Mouse (Mus musculus) layer of hippocampus, postnatal 36 days (tissue): ENCODE results near the gene Card10. TPM values are rescaled to one million over a fixed set of nuclear protein-coding genes. Genes with fewer than 3 reads are reported as not detected.

Source experiments
- DNase-seq, 2 experiments: peaks; one replicate each; pipeline ENCODE4 v3.0.0; 2022
- total RNA-seq, 2 experiments: library from RNA; stranded (reverse); gene quantifications; 2 replicates each; pipeline ENCODE4 v1.2.3; 2021

Card10 gene
- total RNA-seq, 2 experiments from 2014 or later = 5.1 to 5.8 TPM

DNA sequence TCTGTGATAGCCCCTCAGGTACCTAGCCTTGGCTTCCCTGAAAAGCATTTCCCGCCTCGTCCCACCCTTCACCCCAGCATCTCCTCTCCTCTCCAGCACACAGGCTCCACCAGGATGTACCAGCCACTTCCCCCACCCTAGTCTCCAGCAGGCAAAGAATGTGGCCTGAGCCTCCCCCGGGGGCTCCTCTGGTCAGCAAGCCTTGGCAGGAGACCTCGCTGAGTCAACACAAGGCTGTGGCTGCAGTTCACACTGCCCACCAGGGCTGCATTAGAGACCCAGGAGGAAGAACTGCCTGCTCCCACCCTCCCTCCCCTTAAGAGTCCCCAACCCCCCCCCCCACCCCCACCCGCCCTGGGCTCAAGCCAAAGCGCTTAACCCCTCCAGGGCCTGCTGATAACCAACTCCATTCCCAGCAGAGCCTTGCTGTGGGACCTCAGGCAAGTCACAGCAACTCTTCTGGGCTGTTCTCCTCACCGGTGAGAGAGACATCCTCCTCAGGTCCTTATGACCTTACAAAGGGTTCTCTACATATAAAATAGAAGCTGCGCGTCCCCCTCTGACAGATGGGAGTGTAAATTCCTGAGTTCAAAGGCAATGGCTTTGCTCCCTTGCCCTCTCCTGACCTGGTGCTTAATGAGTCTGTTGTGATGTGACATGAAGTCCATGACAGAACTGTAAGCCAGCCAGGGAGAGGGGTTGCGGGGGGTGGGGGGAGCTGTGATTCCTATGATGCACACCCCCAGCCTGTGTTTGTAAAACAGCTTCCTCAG, 31.6 kb upstream of the Card10 start:
- no peak for DNase-seq

DNA sequence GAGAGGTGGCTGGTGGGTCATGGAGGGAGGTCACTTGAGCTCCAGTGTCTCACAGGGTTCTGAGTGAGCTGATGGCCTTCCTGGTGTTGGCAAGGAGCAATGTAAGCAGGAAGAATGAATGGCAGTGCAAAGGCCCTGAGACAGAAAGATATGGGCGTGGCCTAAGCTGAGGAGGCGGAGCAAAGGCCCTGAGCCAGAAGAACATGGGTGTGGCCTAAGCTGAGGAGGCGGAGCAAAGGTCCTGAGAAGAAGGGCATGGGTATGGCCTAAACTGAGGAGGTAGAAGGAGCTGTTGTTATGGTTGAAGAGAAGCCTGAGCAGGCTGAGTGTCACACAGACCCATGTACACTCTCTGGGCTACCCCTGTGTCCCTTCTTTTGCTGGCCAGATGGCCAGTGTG, 30.7 kb upstream of the Card10 start:
- no peak for DNase-seq

DNA sequence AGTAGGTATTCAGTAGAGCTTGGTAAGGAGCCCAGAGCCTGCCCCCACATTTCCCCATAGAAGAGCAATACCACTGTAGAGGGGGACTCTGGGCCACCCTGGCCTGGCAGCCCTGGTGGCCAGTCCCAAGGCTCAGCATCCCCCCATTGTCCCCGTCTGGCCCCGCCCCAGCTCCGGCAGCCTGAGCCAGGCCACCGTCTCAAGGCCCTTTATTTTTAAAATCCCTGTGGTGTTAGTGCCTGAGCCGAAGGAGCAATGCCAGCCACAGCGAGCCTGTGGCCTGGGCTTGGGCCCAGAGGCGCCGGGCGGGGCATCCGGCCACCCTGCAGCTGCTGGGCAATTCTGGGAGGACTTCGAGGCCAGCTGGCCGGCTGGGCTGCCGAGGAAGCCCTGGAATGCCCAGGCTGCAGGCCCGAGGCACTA, 29.9 kb upstream of the Card10 start:
- peak; percentile 77 to 85 for DNase-seq

DNA sequence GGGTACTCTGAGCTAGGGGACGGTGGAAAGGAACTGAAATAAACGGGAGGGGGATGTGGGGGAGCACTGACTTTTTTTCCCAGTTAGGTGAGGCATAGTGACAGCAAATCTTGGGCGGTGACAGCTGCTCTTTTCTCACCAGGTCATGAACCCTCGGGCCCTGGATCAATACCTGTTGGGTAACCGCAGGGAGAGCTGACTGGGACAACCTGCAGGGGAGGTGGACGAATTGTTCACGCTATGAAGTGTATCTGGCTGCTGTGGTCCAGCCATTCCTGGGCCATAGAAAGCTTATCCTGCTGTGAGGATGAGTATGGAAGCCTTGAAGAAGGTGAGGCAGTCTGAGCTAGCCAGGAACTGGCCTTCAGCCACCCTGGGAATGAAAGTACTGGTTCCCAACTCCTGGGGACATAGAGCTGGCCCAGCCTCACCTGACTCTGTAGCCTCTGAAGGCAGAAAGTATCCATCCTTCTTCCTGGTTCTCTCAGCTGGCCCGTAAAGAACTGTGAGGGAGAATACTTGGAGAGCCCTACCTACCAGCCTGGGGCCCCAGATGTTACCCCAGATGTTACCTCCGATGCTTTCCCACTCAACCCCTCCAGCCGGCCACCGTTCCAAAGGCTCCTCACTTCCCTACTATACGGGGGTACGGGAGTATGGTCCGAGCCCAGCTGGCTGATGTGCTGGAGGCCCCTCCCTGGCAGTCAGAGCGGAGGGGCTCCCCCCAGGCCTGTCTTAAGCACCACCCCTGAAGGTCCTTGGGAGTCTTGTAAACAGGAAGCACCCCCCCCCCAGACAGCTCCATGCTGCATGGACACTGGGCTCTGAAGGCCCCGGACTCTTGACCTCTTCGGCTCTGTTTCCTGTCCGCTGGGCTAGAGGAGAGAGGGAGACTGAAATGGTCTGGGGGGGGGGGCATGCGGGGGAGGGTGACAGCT, 29.1 kb upstream of the Card10 start:
- DNase-seq = no peak

DNA sequence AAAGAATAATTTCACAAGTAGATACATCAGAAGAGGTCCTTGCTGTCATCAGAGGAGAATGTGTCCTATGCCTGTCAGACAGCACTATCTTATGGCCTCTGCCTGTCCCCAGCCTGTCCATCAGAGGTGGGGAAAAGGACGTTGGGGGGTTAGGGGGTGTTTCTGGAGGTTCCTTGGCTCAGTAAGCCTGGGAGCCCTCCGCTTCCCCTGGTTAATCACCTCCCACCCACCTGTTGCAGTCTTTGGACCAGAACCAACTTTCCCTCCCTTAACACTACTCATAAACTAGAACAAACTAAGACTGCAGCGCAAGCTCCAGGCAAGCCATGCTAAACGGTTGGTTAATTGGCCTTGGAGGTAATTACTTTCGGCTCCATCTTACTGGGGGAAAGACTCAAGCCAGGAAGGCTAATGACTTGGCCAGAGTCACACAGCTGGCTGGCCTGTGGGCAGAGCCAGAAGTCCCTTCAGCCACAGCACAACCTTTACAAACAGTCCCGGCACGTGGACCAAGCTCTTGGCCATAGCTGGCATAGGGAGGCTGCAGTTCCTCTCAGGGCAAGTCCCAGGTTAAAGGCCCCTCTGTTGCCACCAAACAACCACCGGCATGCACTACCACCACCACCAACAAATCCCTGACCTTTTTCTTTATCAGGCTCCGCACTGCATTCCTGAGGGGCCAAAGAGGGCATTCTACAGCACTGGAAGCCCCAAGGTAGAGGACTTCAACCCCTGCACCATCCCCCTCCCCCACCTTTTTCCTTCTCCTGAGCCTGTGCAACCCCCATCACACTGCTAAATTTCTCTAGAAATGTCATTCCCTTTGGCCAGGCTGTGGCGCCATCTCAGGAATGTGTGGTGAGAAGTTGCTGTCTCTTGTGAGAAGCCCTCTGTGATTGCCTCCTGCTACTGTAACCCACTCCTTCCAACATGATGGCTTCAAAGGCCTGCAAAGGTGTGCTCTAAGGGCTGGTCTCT, 28.2 kb upstream of the Card10 start:
- DNase-seq = no peak

DNA sequence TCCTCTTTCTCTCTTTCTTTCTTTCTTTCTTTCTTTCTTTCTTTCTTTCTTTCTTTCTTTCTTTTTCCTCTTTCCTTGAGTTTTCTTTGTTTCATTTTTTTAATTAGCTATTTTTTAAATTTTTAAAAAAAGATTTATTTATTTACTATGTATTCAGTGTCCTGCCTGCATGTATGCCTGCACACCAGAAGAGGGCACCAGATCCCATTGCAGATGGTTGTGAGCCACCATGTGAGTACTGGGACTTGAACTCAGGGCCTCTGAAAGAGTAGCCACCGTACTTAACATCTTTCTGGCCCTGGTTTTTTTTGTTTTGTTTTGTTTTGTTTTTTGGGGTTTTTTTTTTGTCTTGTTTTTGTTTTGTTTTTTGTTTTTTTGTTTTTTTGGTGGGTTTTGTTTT, 26.8 kb upstream of the Card10 start:
- no peak for DNase-seq

DNA sequence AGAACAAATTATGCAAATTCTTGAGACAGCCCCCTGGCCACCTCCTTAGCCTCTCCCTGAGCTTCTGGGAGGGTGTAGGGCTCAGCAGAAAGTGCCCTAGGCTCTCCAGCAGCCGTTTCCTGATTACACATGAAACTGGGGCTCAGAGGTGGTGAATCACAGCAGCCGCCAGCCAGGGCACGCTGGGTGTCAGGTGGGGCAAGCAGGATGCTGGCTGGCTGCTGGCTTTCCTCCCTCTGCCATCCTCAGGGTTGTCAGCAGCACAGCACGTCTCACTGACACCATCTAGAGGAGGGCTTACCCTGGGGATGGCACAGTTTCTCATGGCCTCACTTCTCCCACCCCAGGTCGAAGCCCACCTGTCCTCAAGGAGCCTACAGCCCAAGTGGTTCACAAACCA, 25.5 kb upstream of the Card10 start:
- no peak for DNase-seq

DNA sequence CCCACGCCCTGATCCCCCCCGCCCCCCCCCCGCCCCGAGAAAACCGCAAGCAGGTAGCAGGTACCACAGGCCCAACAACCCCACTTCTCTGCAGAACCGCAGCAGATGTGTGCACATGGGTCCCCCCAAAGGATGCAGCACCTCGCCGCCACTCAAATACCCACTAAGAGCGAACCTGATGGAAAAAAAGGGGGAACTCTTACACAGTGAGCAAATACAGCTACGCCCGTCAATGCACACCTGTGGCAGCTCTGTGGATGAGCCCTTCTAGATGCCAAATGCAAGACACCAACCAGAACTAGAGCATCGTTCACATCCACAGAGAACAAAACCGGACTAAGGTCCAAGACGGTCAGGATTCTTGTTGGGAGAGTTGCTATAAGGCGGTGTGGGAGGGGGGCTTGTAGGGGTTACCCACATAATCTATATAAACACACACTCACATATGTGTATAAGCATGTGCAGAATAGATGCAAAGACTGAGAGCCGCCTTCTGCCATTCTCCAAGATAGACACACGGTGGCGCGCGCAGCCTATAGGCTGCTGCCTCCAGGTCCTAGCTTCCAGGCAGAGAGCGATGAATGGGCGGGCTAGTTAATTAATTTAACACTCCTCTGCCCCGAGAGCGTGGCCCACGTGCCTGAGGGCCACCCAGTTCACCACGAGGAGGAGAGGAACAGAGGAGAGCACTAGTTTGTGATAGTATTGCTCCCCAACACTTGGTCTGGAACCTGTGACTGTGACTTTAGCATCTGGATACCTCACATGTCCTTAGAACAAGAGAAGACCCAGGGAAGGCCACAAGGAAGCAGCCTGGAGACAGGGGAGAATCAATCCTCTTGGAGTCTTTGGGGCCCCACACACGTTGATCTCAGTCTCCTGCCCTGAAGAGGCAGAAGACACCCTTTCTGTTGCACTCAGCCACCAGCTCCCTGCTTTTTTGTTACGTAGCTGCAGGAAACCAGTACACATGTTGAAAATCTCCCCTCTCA, 23.7 kb upstream of the Card10 start:
- DNase-seq = peak; percentile 57 to 60

DNA sequence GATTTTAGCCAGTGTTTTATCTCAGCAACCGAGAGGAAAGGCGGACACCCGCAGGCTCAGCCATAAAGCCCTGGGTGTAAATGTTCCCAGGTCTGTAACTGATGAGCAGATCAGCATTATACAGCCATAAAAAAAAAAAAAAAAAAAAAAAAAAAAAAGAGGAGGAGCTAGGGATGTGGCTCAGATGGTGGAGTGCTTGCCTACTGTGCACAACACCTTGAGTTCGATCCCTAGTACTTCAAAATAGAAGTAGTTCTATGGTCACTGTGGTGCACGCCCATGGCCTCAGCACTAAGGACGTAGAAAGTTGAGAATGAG, 13.2 kb upstream of the Card10 start:
- DNase-seq = no peak

DNA sequence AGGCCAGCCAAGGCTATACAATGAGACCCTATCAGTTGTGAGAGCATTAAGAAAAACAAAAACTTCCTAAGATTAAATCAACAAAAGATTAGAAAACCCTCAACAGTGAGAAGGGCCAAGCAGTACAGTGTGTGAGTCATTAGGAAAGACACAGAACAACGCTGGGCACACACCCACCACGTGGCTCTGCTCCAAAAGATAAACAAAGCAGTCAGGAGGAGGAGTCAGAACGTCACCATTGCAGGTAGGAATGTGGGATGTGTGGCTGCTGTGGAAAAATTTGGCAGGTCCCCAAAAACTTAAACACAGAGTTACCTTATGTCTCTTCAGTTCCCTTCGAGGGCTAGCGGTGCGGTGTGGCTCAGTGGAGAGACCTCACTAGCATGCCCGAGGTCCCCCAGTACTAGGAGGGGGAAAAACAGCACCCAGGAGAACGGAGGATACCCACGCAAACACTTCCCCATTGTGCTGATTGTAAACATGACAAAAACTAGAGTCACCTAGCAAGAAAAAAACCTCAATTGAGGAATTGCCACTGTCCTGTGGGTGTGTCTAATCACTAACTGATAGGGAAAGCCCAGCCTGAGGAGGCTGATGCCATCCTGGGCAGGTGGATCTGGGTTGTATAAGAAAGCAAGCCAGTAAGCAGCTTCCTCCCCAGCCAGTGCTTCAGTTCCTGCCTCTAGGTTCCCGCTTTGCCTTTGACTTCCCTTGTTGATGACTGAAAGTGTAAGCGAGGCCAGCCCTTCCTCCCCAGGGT, 12.7 kb upstream of the Card10 start:
- DNase-seq = no peak

DNA sequence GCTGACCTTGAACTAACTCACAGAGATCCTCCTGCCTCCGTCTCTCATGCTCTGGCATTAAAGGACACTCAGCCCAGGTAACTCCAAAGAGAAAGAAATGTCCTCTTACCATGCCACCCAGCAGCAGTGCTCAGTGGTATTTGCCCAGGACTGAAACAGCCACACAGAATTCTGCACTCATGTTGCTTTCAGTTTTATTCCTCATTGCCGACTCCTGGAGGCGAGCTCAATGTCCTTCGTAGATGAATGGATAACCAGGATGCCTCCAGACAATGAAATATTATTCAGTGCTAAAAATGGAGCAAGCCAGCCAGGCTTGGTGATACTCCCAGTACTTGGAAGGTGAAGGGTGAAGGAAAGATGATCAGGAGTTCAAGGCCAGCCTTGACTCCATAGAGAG, 10.8 kb upstream of the Card10 start:
- no peak for DNase-seq

DNA sequence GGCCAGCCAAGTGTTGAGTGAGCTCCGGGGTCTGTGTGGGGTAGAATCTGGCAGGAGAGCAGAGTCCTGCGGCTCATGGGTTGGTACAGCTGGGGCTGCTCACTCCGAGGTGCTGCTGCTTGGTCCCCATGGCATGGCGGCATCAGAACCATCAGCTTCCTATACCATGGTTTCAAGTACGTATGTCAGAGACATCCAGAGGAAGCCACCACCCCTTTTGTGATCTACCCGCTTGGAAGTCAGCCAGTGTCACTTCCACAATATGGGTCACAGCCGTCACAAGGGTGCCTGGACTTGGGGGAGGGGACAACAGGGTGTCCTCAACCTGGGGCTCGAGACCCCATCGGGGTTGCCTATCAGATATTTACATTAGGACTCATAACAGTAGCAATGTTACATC, 7.3 kb upstream of the Card10 start:
- no peak for DNase-seq

DNA sequence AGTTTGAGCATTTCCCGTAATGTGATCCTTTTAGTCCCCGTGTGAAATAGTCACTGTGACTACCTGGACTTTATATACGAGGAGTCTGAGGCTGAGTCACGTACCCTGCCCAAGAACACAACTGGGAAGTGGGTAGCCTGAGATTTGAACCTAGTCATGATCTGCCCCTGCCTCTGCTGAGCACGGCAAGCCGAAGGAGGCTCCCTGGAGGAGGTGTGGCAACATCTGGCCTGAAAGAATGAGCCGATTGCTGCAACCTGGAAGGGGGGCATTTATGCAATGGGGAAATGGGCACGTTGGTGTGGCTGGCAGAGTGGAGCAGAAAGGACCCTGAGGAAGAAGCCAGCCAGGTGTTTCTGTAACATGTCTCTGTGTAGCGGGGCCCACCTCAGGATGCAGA, 6.9 kb upstream of the Card10 start:
- DNase-seq = no peak

DNA sequence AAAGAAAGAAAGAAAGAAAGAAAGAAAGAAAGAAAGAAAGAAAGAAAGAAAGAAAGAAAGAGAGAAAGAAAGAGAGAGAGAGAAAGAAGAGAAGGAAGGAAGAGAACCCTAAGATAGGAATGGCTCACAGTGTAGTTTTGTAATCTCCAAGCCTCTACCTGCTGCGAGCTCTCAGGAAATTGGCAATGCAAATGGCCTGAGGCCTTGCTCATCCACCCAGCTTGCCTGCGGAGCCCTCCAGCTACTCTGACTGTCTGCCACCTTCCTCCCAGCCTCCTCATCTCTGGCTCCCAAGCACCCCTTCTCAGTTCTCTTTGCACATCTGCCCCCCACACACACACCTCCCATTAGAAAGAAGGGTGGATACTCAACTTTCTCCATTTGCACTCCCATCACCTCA, 6.1 kb upstream of the Card10 start:
- no peak for DNase-seq

DNA sequence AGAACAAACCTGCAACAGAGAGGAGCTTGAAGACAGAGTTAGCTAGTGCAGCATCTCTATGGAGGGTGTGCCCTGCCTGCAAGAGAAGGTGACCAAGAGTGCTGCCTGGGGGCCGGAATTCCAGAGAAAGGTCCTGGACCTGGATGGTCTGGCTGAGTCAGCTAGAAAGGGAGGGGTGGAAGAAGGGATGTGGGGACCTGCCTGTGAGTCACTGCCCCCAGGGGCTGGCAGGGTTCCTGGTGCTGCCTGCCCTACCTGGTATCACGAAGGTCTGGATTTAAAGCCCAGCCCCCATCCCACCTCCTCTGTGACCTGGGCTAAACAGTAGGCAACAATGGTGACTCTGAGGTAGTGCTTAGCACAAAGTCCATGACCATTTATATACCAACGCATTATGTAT, 4.3 kb upstream of the Card10 start:
- no peak for DNase-seq

DNA sequence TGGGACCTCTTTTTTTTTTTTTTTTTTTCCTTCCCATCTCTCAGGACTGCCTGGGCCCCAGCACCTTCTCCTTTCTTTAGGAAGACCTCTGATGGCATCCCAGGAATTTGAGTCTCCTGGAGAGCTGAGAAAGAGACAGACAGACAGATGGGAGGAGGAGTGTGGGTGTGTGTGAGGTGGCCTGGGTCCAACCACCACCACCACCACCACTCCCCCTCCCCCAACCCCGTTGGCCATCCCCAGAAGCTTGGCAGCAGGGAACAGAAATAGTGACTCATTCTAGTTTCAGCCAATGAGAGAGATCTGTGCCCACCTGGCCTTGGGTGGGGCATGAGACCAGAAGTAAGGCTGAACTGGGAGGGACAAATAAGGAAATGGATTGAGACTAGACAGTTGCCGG, 3.8 kb upstream of the Card10 start:
- no peak for DNase-seq

DNA sequence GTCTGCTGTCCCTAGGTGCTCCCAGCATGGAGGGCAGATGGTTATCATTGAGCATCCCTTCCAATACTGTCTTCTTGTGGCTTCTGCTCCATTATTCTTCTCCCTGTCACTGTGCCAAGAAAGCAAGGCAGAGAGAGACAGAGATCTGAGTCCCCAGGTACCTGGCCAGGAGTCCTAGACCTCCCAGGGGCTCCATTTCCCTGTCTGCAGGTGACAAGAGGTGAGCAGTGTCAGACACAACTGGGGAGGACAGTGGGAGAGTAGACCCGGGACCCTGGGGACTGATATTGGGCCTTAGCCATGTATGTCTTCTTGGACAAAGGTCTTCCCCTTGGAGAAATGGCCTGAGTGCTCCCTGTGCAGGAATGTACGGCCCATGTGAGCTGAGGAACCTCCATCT, 2.5 kb upstream of the Card10 start:
- no peak for DNase-seq

DNA sequence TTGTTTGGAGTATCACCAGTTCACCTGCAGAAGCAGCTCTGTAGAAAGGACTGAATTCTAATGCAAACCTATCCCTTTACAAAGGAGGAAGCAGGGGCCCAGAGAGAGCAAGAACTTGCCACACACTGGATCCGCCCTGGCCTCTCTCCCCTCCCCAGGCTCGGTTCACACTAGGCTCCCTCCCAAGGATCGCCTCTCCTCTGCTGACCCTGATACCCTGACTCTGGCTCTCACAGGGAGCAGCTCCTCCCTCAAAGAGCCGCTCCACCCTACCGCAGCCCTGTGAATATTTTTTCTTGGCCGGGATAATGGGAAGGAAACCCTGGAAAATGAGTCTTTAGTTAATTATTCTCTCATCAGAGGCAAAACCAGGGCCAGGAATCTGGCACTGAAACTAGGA, 1.5 kb upstream of the Card10 start:
- no peak for DNase-seq

DNA sequence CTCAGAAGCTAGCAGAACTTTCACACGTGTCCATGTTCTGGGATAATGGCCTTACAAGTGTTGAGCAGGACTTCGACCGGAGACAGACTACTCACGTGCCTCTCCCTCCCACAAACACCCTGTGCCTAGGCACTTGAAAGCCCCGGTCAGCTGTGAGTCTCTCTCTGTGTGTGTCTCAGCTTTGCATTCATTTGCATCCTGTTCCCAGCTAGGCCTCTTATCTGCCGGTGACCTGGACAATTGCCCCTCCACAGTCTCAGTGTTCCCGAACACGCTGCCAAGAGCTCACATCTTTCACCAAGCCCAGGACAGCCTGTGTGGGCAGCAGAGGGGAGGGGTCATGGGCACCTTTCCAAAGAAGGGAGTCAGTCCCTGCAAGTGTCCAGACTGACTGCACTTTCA, 658 bp upstream of the Card10 start:
- DNase-seq = no peak

DNA sequence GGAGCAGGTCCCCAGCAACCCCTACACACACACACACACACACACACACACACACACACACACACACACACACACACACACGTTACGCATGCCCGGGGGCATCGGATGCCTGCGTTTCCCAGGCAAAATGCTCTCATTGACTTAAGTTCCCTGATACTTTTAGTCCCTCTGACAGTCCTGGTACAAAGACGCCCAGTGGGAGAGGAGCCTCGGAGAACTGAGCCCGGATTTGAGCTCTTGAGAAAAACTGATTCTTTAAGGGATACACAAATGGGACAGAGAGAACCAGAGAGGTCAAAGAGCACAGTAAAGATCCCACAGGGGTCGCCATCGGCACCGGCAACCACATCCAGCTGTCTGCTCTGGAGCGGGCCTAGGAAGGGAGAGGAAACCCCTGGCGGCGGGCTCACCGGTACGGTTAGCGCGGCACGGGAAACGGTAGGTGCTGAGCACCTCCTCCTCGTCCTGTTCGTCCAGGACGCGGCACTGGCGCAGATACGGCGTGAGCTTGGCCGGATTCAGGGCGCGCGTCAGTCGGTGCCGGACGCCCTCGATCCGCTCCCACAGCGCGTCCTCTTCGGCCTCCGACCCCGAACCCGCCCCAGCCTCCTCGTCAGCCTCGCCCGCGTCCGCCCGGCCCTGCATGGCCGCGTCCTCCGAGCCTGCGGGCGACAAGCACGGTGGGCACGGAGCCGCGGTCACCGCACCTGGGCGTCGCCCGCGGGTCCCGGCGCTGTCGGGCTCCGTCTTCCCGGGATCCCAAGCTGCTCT, 686 bp downstream of the Card10 start:
- no peak for DNase-seq
